Mouse (Mus musculus) megakaryocyte, embryonic 14.5 days (primary cell): Measurements from ENCODE around the gene Grik1. TPM values are rescaled to one million over a fixed set of nuclear protein-coding genes. Genes with fewer than 3 reads are reported as not detected.

ENCODE experiments used
- H3K27me3 ChIP-seq: replicated peaks from 2 replicates; pipeline ENCODE3; 2012; ENCODE audit warnings: inconsistent platforms
- H3K36me3 ChIP-seq: replicated peaks from 2 replicates; pipeline ENCODE3; 2012; ENCODE audit warnings: low read length, inconsistent platforms, mixed read lengths
- H3K4me1 ChIP-seq: 2 replicates; pipeline ENCODE4 v1.6.1; 2012; ENCODE audit warnings: inconsistent platforms
- H3K4me3 ChIP-seq: replicated peaks from 2 replicates; pipeline ENCODE3; 2012; ENCODE audit warnings: moderate library complexity, mild to moderate bottlenecking, inconsistent platforms
- H3K9me3 ChIP-seq: 2 replicates; pipeline ENCODE4 v1.6.1; 2012; ENCODE audit warnings: inconsistent platforms
- FLI1 ChIP-seq: IDR thresholded peaks from 2 replicates; pipeline ENCODE4 v1.6.1; 2012; ENCODE audit warnings: low read length, inconsistent platforms, mixed read lengths
- GATA1 ChIP-seq: IDR thresholded peaks from 3 replicates; pipeline ENCODE4 v1.6.1; 2012; ENCODE audit warnings: mixed read lengths, low read length, inconsistent platforms, borderline replicate concordance
- polyA plus RNA-seq: library from polyadenylated mRNA; stranded (reverse); fragments of >175 nt; gene quantifications from 2 replicates; pipeline ENCODE4 v1.2.3, GENCODE M21; 2012; ENCODE audit warnings: low replicate concordance; ENCODE audit not compliant: insufficient read depth

The Grik1 gene
- polyA plus RNA-seq, 1 experiment, result not detected

DNA sequence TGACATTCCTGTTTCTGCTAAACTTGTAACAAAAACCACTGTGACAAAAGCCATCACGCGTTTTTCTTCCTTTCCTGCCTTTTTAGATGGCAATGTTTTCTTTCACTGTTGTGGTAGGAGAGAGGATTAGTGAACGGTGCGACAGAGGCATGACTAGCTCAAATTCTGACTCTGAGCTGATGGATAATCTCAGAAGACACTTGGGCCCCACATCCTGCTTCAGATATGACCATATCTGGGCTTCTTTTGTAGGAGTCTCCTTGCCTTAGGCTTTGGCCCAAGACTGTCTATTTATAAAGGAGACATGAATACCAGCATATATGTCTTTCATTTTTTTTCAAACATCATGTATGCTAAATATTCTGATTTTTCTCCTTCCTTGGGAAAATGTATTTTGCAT is 341.9 kb downstream of the Grik1 start:
- Histone ChIP-seq H3K36me3 (no peaks in the 10 kb centered on the region), H3K9me3 (peaks cover 17% of the 10 kb centered on the region), H3K27me3 (no peaks in the 10 kb centered on the region), H3K4me3 (no peak overlapping the region), H3K4me1 (no peaks in the 10 kb centered on the region)
- TF ChIP-seq GATA1 (no peak), FLI1 (no peak)

DNA sequence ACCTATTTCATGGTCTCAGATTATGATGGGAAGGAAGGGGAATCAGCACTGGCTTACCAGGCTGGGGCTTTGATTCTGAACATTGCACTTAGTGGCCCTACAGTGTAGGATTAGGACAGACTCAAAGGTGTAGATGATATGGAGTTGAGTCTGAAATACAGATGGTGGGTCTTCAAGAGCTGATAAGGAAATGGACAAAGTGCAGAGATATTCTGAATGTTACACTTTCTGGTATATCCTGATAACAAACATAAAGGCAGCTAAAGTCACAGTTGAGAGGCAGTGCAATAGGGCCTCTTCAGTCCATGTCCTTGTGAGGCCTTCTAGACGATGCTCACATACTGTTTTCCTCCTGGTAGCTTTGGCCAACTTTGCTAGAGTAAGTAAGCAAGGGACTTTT is 345.7 kb downstream of the Grik1 start:
- Histone ChIP-seq H3K27me3 (no peaks in the 10 kb centered on the region), H3K4me3 (no peak overlapping the region), H3K9me3 (peaks cover 23% of the 10 kb centered on the region), H3K36me3 (no peaks in the 10 kb centered on the region), H3K4me1 (no peaks in the 10 kb centered on the region)
- no peak for TF ChIP-seq GATA1
- TF ChIP-seq FLI1, result no peak

DNA sequence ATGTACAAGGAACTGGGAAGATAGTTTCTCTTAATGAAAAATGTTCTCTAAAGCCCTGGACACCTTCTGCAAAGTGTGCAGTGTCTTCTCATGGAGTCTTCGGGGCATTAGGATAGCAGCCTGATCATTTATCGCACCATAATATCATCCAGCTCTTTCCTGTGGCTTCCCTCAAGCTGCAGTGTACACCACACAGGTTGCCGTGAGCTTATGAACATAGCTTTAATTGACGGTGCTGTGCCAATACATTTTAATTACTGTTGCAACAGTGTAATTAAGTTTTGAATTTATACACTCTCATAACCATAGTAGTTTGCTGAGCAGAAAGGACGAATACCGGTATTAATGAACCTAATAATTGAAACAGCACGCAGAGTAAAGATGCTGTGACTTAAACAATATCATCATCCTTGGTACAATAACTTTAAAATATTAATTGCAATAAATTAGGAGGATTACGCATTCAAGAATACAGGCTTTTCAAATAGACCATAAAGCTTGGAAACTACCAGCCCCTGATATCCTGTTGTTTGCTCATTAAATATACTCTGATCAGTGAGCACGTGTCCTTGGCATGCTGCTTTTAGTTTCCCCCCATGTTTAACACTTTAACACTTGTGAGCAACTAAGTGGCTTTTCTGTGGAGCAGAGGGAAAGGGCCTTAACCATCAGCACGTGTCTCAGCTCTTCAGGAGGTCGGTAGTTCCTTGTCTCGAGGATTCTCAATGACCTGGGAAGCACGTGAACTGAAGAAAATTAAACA is 347.8 kb downstream of the Grik1 start:
- no peaks in the 10 kb centered on the region for H3K4me1 ChIP-seq
- TF ChIP-seq GATA1 (no peak), FLI1 (no peak)
- no peaks in the 10 kb centered on the region for H3K27me3 ChIP-seq
- no peak overlapping the region for H3K4me3 ChIP-seq
- H3K36me3 ChIP-seq, result no peaks in the 10 kb centered on the region
- H3K9me3 ChIP-seq, result peaks cover 11% of the 10 kb centered on the region

DNA sequence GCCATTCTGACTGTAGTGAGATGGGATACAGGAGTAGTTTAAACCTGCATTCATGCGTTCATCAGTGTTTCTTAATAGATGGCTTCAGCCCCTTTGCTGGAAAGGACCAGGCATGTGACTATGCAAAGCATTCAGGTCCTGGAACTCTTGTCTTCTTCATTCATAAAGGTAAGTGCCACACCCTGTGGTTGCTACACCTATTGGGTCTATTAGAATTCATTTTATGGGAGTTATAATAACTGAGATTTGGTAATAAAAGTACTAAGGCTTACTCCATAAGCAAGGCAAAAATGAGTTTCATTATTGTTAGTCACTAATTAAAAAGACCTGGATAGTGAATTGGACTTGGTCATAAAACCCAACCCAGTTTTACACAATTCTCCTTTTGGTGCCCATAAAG is 355.4 kb downstream of the Grik1 start:
- Histone ChIP-seq H3K4me1 (no peaks in the 10 kb centered on the region), H3K9me3 (no peaks in the 10 kb centered on the region; the same call in 1 of the 2 replicates), H3K36me3 (no peaks in the 10 kb centered on the region), H3K27me3 (no peaks in the 10 kb centered on the region), H3K4me3 (no peak overlapping the region)
- TF ChIP-seq FLI1, result no peak
- no peak for TF ChIP-seq GATA1

DNA sequence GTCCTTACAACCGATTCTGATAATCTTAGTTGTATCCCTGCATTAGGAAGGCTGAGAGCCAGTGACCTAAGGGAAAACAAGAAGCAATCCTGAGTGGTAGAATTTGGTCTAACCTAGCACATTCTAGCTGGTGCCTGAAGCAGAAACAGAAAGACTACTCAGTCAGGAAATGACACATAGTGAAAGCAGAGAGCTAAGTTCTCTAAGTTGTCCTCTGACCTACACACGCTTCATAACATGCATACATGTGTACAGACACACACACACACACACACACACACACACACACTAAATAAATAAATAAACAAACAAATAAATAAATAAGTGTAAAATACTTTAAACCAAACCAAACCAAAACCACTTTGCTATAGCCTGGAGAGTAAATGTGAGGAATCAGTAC is 358.7 kb downstream of the Grik1 start:
- H3K27me3 ChIP-seq, result no peaks in the 10 kb centered on the region
- no peaks in the 10 kb centered on the region for H3K36me3 ChIP-seq
- H3K9me3 ChIP-seq, result peaks cover 3% of the 10 kb centered on the region; the same call in 1 of the 2 replicates
- no peak for TF ChIP-seq GATA1
- TF ChIP-seq FLI1, result no peak
- H3K4me3 ChIP-seq, result no peak overlapping the region
- H3K4me1 ChIP-seq, result no peaks in the 10 kb centered on the region

DNA sequence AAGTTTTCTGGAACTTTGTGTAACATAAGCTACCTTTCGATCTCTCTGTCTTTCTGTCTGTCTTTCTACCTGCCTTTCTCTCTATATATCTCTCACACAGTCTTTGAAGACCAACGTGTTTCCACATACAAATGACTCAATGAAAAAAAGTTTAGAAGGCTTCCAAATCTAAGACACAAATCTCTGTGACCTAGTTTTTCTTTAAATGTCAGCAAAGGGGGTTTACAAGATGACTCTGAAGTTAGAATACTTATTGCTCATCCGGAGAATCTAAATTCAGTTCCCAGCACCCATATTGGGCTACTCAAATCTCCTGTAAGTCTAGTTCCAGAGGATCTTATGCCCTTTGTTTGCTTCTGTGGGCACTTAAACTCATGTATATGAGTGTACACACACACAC is 359.5 kb downstream of the Grik1 start:
- Histone ChIP-seq H3K27me3 (no peaks in the 10 kb centered on the region), H3K9me3 (peaks cover 3% of the 10 kb centered on the region; the same call in 1 of the 2 replicates), H3K4me3 (no peak overlapping the region), H3K36me3 (no peaks in the 10 kb centered on the region), H3K4me1 (no peaks in the 10 kb centered on the region)
- no peak for TF ChIP-seq GATA1
- TF ChIP-seq FLI1, result no peak

DNA sequence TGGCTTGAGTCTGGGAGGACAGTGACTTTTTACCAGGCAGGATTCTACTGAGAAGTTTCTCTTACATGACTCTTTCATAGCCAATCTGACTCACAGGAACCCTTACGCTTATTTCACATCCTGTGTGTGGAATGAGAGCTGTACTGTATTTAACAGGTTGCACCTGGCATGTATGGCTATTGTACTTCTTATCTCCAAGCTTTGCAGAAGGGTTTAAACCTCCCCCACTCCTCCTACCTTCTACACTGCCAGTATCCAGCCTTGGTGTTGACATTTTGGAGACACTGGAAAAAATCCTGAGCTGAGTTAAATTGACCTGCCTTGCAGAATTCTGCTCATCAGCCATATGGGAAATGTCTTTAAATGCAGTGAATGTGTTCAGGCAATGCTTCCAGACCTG is 361.4 kb downstream of the Grik1 start:
- TF ChIP-seq GATA1 (no peak), FLI1 (no peak)
- H3K27me3 ChIP-seq, result no peaks in the 10 kb centered on the region
- H3K4me1 ChIP-seq, result no peaks in the 10 kb centered on the region
- H3K36me3 ChIP-seq, result no peaks in the 10 kb centered on the region
- H3K9me3 ChIP-seq, result peaks cover 7% of the 10 kb centered on the region
- H3K4me3 ChIP-seq, result no peak overlapping the region

DNA sequence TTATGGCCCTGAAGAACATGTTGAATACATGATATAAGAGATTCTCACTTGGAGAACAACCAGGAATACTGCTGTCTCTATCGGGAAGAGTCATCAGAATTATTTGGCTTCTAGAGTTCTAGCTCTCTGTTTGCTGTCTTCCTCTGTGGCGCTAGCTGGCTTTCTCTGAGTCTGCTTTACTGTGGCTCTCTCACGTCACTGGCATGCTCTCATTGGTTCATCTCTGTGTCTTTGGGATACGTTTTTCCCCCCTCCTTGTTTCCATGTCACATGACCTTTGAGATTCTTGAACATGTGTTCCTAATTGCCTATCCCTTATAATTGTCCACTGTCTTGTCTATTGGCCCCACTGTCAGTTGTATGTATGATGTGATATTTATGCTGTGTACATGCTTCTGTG is 372.2 kb downstream of the Grik1 start:
- H3K36me3 ChIP-seq, result no peaks in the 10 kb centered on the region

DNA sequence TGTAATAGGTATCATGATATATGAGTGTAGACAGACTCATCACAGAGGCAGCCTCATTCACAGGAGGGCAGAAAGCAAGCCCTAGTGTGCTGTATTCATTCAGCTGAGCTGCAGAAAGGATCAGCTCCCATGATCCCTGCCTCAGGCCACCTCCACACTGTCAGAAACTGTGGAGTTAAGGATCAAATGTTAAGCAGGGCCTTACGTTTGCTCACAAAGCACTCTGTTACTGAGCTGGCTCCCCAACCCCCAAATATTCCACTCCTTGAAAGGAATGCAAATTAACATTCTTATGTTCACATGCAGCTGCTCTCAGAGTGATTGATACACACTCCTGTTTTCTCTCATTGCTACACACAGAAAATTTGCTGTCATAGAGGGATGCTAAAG is 372.9 kb downstream of the Grik1 start:
- TF ChIP-seq GATA1 (no peak), FLI1 (no peak)
- Histone ChIP-seq H3K36me3 (no peaks in the 10 kb centered on the region), H3K27me3 (no peaks in the 10 kb centered on the region)

More for the DNA sequence above, 372.2 kb downstream of the Grik1 start:
- Histone ChIP-seq H3K4me3 (no peak overlapping the region), H3K9me3 (peaks cover 33% of the 10 kb centered on the region), H3K27me3 (no peaks in the 10 kb centered on the region), H3K4me1 (no peaks in the 10 kb centered on the region)
- TF ChIP-seq FLI1 (no peak), GATA1 (no peak)

DNA sequence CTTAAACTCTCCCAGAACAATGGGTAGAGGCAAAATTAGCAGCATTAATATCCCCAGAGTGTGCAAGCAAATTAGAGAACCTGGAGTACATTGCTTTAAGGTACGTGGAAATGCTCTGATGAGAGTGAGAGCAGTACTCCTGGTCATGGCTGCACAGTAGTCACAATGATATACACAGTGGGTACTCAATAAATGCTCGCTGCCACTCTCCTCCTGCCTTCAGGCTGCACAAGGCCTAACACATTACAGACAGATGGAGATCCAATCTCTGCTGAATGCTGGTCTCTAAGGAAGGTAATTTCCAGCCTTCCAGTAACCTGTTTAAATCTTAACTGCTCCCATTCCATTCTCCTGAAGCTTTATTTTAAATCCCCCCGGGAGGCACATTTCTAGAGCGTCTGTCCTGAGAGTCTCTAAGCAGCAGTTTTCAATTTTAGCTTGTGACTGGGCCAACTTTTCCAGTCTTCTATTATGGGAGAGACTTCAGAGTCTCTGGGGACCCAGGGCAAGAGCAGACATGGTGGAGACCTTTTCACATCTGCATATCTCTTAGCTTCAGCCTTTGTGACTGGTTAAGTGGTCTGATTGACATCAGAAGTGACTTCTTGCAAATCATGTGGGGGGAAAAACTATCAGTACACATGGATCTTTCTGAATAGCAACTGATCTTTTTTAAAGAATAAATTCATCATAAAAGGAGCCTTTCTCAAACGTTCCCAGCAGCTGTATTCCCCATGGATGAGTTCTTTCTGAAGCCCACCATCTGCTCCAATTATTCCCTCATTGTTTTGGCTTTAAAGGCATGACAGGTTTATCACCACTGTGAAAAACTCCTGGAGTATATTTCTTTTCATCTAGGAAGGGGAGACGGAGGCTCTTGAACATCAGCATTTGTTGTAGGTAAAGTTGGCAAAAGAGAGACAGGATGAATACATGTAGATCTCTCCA is 373.6 kb downstream of the Grik1 start:
- no peaks in the 10 kb centered on the region for H3K27me3 ChIP-seq
- H3K9me3 ChIP-seq, result peaks cover 36% of the 10 kb centered on the region
- H3K36me3 ChIP-seq, result no peaks in the 10 kb centered on the region
- no peak for TF ChIP-seq FLI1
- no peak for TF ChIP-seq GATA1
- no peaks in the 10 kb centered on the region for H3K4me1 ChIP-seq
- H3K4me3 ChIP-seq, result no peak overlapping the region

More for the DNA sequence above, 372.9 kb downstream of the Grik1 start:
- Histone ChIP-seq H3K4me1 (no peaks in the 10 kb centered on the region), H3K4me3 (no peak overlapping the region), H3K9me3 (peaks cover 32% of the 10 kb centered on the region)
